Mouse (Mus musculus) heart, postnatal 0 days (tissue): Measurements from ENCODE around the gene Prm1.

Source experiments
- CTCF ChIP-seq: IDR thresholded peaks from 2 replicates; pipeline ENCODE4 v1.5.1; 2016; ENCODE audit warnings: antibody characterized with exemption, control low read depth, low read depth
- EP300 ChIP-seq: IDR thresholded peaks from 2 replicates; pipeline ENCODE4 v1.6.1; 2016; ENCODE audit warnings: antibody characterized with exemption, low read depth

GRCm38 (mm10) chr16:10805789-10806527, at the start of gene Prm1:
- no peak for TF ChIP-seq CTCF
- TF ChIP-seq EP300: no peak
